Mouse (Mus musculus) testis, adult 2 months (tissue): ENCODE measurements at regions not wholly inside any gene's neighbourhood (a gene's known extent, or its start where the extent isn't known, plus 50 kb on each side); places are given as distances from the start of the nearest gene placed in this dataset.

Source experiments
- CTCF ChIP-seq: fragments of 200-500 bp; IDR thresholded peaks from 2 replicates; pipeline ENCODE4 v1.5.1; 2012; ENCODE audit warnings: low read depth, mild to moderate bottlenecking, inconsistent platforms, low read length, moderate library complexity; ENCODE audit not compliant: control insufficient read depth, insufficient read depth, insufficient replicate concordance
- POLR2A ChIP-seq: fragments of 200-500 bp; IDR thresholded peaks from 2 replicates; pipeline ENCODE4 v1.6.1; 2012; ENCODE audit warnings: low read depth, mild to moderate bottlenecking, inconsistent platforms, low read length, moderate library complexity; ENCODE audit not compliant: control insufficient read depth

GRCm38 (mm10) chr1:118759141-118759932 lies 131.6 kb downstream of the Tfcp2l1 start:
- no peak for TF ChIP-seq CTCF
- no peak for TF ChIP-seq POLR2A
